Comparison of ENCODE assay signal across 8 mouse cellular contexts in genomic region chr11:94882687-94883383, GRCm38 (mm10). TPM values are rescaled to one million over a fixed set of nuclear protein-coding genes. Genes with fewer than 3 reads are reported as not detected.
DNase-seq lines count a peak whose midpoint lies in the region; ATAC-seq and TF ChIP-seq lines count a peak whose summit lies in the region.

No protein-coding gene starts in this region.

- H3K4me2 ChIP-seq in midbrain, embryonic 15.5 days = peak overlapping the region; percentile 36

- intact Hi-C loops in left cerebral cortex, adult 2 months (cut with DNase I) = no loop called here

- H3K9ac ChIP-seq in midbrain, embryonic 15.5 days = peak overlapping the region; percentile 8; the same call in 1 of the 2 replicates

- peak overlapping the region; percentile 95 for H3K27ac ChIP-seq in embryonic facial prominence, embryonic 10.5 days (replicated peaks)
- H3K27ac ChIP-seq in midbrain, embryonic 15.5 days = no peak overlapping the region
- no peak overlapping the region for H3K27ac ChIP-seq in left cerebral cortex, adult 2 months

- H3K9me3 ChIP-seq in embryonic facial prominence, embryonic 10.5 days = no peaks in the 10 kb centered on the region
- H3K9me3 ChIP-seq in midbrain, embryonic 15.5 days = no peaks in the 10 kb centered on the region

- no peak for TF ChIP-seq CTCF in left cerebral cortex, adult 2 months (IDR thresholded peaks at IDR 0.05)

- DNase-seq in adrenal gland, postnatal 14 days = peak; percentile 32
- DNase-seq in adrenal gland, postnatal 25 days = no peak
- DNase-seq in embryonic facial prominence, embryonic 10.5 days (ENCODE audit: low spot score) = peak; percentile 89
- DNase-seq in heart, postnatal 4 days = peak; percentile 60
- DNase-seq in Muller cell, postnatal 12 days (ENCODE audit: inconsistent ontology term) = no peak
- DNase-seq in left cerebral cortex, adult 2 months (ENCODE audit: extremely low spot score in 1 of 2, low spot score in 2 of 2) = no peak
- DNase-seq in layer of hippocampus, postnatal 10 days (ENCODE audit: low spot score in 2 of 2) = no peak

- peaks cover 53% of the 10 kb centered on the region for H3K4me1 ChIP-seq in embryonic facial prominence, embryonic 10.5 days
- H3K4me1 ChIP-seq in midbrain, embryonic 15.5 days = peaks cover 13% of the 10 kb centered on the region

- no peak for ATAC-seq in midbrain, embryonic 15.5 days (replicated peaks)

- no peaks in the 10 kb centered on the region for H3K36me3 ChIP-seq in embryonic facial prominence, embryonic 10.5 days (replicated peaks)
- H3K36me3 ChIP-seq in midbrain, embryonic 15.5 days (replicated peaks) = no peaks in the 10 kb centered on the region

- H3K4me3 ChIP-seq in embryonic facial prominence, embryonic 10.5 days = peak overlapping the region; percentile 47
- H3K4me3 ChIP-seq in midbrain, embryonic 15.5 days = no peak overlapping the region
- H3K4me3 ChIP-seq in left cerebral cortex, adult 2 months = no peak overlapping the region

- H3K27me3 ChIP-seq in embryonic facial prominence, embryonic 10.5 days (replicated peaks; ENCODE audit: low read depth, poor library complexity, severe bottlenecking) = peaks cover 58% of the 10 kb centered on the region
- H3K27me3 ChIP-seq in midbrain, embryonic 15.5 days (replicated peaks) = peaks cover 34% of the 10 kb centered on the region

- 3% methylated on average over 19 of the region's 19 CpGs for WGBS in embryonic facial prominence, embryonic 10.5 days
- WGBS in midbrain, embryonic 15.5 days = 2% methylated on average over 15 of the region's 19 CpGs

RNA-seq across cellular contexts. Expression of gene Col1a1, which starts 53.2 kb away (rescaled TPM):
- total RNA-seq in adrenal gland, postnatal 14 days (2021) = 358 and 494 TPM in 2 replicates
- total RNA-seq in adrenal gland, postnatal 25 days (2021) = 74.0 and 116 TPM in 2 replicates
- polyA plus RNA-seq in embryonic facial prominence, embryonic 10.5 days (2016; fragmentation: Nextera tagmentation; extraction: Ambion mirVana) = 61.5 and 88.8 TPM in 2 replicates
- total RNA-seq in heart, postnatal 4 days (2021) = 100 to 1,000 TPM; 861 to 965 TPM
- polyA plus RNA-seq in midbrain, embryonic 15.5 days (2015; fragmentation: Nextera tagmentation; extraction: Ambion mirVana) = 82.7 and 92.9 TPM in 2 replicates
- total RNA-seq in left cerebral cortex, adult 2 months (2021) = 10 to 100 TPM; 15.2 to 16.9 TPM
- total RNA-seq in layer of hippocampus, postnatal 10 days (2021) = 10 to 100 TPM; 60.6 to 66.1 TPM

Comparison
In these comparisons a context has a peak if more than half of its experiments do, and no peak if none do; other contexts are left out.
1. DNase-seq: peak in adrenal gland, postnatal 14 days (single experiment), embryonic facial prominence, embryonic 10.5 days (single experiment) and heart, postnatal 4 days (single experiment); none in adrenal gland, postnatal 25 days (single experiment), Muller cell, postnatal 12 days (single experiment), left cerebral cortex, adult 2 months (0 of 2) and layer of hippocampus, postnatal 10 days (0 of 2).